Mouse (Mus musculus) urinary bladder, postnatal 4 days (tissue): ENCODE measurements around the gene Spata13.

ENCODE experiments used
- DNase-seq, 2 experiments: peaks; one replicate each; pipeline ENCODE4 v3.0.0; 2021 to 2022; ENCODE audit warnings: low spot score in 2 of 2

The Spata13 gene

DNA sequence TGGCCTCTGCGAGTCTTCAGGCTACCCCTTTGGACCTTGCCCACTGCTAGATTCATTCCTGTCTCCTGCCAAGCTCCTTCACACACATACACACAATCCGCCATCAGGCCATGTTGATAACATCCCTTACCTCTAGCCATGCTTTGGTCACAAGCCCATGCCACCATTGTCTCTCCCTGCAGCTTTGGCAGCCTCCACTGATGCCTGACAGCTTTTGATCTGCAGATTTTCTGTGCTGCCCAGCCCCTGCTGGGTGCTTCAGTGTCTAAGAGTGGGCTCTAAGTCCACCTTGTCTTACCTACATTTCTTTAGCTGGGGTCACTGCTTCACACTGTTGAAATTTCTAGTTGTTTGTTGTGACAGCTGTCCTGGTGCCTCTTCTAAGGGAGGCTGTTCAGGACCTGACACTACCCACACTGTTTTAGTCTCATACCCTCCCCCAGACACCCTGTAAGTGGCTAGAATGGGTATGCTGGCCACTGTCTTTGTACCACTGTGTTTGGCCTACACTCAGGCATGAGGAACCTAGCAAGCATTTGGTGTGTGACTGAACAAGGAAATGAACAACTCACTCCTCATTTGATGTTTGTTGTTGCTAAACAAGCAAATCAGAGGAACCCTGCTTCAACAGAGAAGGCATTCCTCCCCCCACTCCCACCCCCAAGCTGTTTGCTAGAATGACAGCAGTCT is 43.0 kb downstream of the Spata13 start:
- DNase-seq, result no peak

DNA sequence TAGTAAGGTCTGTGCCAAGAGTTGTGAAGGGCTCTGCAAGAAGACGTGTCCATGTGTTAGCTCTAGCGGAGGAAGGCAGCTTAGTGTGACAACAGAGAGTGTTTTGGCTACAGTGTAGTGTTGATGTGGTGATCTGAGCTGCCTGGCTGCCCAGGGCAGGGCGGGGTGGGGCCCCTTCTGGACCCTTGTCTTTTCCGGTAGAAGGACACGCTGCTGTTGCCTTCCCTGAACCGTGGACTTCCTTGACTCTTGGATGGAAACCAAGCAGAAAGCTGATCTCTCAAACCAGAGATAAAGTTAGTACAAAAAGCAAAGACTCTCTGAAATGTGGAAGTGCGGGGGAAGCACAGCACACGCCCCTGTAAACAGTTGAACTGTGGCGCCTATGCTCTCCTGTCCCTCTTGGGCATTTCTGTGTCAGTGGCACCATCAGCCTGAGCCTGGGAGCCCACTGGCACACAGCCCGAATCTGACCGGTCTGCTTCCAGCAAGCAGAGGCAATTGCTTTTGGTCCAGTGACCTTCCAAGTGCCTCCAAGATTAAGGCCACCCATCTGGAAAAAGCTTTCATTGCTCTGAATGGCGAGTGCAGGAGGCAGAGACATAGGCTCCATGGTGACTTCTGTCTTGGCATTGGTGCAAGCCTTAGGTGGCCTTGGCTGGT is 48.7 kb downstream of the Spata13 start:
- DNase-seq, result peak in 1 of 2 experiments; percentile 56

DNA sequence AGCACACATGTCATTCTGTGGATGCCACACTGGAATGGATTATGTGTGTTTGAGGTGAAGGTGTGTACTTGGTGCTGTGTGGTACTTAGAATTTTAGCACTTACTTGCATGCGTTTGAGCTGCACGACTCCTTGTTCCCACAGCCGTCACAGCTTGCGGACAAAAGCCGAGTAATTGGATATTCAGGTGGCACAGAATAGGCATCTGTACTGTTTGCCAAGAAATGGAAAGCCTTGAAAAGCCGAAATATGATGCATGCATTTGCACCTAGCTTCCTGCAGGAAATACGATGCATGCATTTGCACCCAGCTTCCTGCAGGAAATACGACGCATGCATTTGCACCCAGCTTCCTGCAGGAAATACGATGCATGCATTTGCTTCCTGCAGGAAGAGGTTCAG is 50.2 kb downstream of the Spata13 start:
- DNase-seq, result no peak

DNA sequence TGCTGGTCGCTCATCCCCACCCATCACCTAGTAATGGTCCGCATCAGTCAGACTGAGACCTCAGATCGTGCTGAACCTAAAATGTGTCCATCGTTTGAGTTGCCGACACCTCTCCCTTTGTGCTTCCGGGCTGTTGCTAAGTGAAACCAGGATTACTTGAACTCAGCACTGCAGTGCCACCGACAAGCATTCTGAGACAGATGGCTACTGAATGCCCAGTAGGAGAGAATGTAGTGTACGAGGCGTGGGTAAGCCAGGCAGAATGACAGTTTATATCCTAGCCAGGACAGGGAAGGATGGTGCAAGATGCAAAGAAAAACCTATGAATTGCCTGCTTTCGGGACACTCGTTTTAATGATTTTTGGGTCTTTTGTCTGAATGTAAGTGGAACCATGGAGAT is 52.9 kb downstream of the Spata13 start:
- DNase-seq, result no peak

DNA sequence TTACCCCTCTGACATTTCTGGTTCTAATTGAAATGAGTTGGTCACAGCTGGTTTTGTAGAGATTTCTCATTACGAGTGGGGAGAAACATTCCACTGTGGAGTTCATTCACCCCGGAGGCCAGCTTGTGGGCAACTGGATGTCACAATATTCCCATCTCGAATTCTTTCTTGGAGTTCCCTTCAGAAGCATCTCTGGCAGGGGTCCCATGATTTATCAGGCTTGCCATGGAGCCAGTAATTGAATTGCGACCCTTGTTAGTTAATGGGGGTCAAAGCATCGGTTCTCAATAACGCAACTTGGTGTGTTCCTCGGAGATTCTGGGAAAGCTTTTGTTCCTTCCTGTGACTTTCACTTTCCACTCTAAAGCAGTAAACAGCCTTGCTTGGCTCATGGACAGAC is 53.4 kb downstream of the Spata13 start:
- no peak for DNase-seq

DNA sequence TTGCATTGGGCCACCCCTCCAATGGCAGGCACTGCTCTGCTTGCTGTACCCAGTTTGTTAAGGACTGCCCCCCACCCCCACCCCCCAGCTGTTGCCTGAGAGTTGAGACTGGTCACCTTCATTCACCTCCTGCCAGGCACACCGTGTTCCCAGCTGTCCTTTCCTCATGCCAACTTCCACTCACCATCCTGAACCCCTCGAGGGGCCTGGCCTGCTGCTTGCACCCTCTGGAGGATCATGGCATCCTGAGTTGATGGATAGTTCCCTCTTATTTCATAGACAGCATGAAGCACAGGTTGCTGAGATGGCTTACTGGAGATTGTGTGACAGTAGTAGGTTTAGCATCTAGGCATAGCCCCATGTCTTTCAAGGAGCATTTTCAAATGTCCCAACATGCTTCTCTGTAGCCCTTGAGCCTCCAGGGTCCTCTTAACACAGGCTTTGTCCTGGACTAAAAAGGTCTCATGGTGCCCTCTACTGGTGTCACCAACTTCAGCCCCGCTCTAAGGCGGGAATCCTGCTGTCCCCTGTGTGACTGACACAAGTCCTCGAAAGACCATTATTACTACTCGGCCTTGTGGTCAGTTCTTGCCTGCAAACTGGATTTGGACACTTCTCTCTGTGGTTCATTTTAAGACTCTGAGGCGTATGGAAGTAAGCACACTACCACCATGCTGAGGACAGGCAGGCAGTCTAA is 54.9 kb downstream of the Spata13 start:
- DNase-seq, result no peak

DNA sequence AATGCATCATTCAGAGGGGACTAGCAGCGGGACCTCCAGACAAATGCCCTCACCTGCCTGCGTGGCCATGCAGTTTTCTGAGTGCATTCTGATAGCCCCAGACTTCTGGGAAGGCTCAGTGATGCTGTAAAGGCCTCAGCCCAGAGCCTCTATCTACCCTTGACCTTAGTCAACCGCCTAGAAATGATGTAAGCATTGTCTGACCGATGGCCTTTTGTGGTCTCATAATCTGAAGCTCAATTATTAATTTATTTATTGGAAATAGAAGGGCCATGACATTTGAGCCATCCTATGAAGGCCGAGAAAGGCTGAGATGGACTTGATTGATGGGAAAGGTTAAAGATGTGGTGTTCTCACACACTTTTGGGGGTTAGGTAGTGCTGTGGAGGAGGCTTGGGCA is 56.0 kb downstream of the Spata13 start:
- no peak for DNase-seq

DNA sequence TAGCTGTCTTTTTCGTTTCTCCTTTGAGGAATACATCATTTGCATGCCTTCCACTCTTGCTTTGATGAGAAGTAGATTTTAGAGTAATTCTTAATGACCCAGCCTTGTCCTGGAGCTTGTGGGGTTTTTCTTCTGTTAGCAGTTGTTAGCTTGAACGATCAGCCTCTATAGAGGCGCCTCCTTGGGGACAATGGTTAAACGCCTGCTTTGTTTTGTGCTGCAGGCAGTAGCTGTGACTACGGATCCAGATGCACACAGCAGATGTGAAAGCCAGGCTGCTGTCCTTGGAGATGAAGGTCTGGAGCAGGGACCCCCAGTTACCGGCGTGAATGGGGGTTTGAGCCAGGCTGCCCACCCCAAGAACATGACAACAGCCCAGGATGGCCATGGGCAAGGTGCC is 56.8 kb downstream of the Spata13 start:
- no peak for DNase-seq

DNA sequence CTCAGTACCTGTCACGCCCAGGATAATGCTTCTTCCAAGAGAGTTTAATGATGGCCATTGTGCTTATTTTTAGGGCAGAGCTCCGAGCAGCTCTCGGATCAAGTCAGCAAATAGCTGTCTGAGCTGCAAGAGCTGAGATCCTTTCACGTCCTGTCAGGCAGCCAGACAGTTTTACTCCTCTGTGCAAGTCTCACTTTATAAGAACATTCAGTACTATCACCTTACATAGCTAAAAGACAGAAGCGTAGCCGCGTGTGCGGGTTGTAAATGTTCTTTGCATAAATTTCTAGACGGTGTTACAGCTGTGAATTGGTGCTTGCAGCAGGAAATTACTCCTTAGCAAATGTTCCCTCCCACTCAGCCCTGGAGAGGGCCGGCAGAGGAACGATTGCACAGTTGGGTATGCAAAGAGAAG is 59.3 kb downstream of the Spata13 start:
- DNase-seq, result no peak

DNA sequence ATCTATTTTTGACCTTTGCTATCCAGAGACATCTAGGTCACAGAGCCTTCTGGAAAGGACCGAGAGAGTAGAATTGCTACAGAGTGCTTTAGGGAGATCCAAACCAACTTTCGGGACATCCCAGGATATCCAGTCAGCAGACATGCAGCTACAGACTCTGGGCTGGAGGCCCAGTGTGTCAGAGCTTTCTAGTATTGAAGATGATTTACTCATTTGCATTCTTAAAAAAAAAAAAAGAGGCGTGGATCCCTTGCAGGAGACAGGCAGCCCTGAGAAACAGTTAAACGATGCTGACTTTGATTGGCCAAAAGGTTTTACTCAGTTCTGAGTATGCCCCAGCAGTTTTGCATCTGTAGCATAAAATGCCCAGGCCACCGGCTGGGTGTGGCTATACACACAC is 59.9 kb downstream of the Spata13 start:
- DNase-seq, result no peak

DNA sequence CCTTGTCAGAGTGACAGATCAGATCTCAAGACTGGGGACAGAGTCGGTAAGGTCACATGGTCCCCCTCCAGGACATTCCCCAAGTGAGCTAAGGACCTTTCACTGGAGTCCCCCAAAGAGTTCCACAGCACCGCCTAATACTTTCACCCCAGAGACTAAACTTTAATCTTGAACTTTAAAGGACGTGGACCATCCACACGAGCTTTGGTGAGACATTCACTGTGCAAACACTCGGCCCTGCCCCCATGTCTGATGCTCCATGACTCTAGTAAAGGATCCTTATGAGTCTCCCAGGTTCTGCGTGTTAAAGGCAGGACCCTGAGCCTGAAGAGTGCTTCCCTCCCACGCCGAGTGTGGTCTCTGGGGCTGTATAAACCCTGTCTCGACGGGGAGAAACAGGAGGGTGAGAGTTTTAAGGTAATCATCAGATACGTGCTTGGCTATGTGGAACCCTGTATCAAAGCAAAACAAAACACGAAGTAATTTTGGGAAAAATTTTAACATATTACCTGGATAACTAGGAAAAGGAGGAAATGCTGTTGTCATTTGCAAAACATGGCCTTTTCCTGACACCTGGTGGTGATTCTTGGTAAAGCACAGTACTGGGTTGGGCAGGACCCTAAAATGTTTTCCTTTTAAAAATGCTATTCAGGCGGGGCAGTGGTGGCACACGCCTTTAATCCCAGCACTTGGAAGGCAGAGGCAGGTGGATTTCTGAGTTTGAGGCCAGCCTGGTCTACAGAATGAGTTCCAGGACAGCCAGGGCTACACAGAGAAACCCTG is 60.6 kb downstream of the Spata13 start:
- peak in 1 of 2 experiments; percentile 46 for DNase-seq

DNA sequence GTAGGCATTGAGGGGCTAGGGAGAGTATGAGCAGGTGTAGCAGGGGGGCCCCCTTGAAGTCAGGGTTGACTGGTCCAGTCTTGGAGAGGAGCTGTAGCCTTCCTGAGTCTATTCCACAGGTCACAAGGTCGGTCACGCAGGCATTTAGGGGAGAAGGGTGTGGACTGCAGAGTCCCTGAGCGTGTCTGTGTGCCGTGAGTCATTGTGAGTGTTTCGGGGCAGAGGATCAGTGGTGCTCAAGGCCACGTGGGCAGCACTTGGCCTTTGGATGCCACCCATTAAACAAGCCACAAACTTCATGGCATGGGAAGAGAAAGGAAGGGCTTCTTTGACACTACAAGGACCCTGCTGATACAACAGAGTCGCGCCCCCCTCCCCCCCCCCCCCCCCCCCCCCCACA is 63.5 kb downstream of the Spata13 start:
- DNase-seq, result no peak

DNA sequence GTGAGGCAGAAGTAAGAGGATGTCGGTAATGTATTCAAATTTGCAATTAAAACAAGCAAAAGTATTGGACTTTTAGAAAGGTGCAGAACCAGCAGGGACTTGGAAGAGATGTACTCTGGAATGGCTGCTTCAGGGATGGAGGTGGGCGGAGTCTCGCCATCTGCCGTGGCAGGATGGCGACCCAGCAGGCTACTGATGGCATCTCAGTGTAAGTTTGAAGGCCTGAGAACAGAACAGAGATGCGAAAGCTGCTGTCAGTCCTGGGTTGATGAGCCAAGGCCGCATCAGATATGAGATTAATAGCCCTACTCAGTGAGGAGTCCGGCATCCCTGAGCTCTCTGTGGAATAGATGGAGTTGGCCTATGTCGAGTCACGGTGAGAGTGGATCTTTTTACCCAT is 65.2 kb downstream of the Spata13 start:
- no peak for DNase-seq

DNA sequence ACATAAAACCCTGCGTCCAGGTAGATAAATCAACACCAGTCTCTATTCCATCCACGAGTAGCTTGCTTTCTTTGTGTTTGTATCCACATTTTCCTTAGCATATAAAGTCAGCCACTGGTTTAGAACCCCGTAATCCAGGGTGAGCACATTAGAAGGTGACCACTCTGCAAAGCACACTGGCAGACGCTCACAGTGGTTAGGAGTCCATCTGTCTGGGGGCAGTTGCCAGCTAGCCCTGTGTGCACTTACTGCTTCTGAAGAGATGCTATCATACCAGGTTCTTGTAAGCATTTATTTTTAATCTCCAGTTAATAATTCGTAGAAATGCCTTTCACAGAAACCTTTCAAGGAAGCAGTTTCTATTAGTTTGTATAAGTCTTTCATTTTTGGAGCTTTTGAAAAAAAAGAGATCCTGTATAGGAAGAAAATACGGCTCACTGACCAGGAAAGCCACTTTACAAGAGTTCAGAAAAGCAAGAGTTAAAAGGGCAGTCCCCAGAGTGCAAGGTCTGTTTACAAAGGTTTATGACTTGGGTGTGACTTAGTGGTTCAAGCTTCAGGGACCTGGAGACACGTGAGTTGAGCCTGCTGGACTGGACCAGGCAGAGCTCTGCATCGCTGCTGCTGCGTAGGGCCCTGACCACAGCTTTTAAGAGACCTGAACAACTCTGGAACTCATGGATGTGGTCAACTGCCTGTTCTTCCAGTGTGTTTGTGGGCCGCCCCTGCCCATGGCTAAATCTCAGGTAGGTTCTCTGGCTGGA is 68.8 kb downstream of the Spata13 start:
- no peak for DNase-seq

DNA sequence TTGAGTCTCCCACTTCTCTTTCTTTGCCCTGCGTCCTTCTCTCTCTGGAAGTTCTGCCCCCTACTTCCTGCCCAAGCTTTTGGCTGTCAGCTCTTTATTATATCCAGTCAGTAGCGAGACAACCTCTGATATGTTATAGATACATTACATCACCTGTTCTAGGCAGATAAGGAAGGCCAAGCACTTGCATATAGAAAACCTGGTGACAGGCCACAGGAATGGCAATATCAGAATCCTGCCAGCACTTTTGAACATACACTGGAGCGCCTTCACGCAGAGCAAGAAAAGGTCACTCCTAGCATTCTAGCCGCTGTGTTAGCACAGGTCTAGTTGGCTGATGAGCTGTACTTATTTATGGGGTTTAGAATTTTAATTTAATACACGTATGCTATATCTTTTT is 70.7 kb downstream of the Spata13 start:
- no peak for DNase-seq

DNA sequence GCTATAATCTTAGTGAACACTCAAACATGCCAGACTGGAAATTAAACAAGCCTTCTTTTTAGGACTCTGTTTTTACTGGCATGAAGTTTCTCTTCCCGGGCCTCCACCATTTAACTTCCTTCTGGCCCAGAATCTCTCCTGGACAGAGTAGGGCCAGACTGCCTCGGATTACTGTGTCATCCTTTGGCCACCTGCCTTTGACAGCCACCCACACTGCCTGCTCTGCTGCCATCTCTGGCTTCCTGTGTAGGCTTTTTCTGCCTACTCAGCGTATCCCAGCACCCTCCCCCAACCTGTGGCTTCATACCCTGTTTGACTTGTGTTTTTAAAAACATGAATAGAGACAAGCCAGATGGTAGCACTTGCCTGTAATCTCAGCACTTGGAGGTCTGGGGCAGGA is 71.2 kb downstream of the Spata13 start:
- no peak for DNase-seq

DNA sequence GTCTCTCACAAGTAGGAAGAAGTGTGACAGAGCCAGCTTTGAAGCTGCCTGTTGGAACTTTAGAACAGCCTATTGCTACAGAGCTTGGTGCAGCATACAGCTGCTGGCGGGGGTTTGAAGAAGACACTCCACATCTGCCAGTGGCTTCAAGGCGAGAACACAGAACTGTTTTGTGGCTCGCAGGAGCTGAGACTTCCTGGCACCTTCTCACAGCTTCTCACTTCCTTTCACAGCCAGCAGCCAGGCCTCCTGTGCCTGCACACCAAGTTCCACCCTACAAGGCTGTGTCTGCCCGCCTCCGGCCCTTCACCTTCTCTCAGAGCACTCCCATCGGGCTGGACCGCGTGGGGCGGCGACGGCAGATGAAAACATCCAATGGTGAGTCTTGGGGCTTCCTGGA is 75.4 kb downstream of the Spata13 start:
- DNase-seq, result no peak

DNA sequence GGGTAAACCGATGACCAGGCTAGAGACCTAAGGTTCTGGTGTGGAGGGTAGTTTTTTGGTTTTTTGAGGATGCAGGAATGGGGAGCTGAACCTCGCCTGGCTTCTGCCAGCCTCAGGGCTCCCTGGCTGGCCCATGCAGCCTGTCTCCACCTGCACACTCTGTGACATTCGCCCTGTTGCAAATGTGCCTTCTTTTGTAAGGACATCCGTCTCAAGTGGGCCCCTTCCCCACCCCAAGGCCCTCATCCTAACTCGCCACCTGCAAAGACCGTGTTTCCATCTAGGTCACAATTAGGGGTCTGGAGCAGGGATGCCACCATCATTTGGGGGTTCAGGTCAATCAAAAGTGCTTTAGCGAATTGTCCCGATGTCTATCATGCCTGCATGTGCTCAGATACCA is 75.9 kb downstream of the Spata13 start:
- DNase-seq, result no peak

DNA sequence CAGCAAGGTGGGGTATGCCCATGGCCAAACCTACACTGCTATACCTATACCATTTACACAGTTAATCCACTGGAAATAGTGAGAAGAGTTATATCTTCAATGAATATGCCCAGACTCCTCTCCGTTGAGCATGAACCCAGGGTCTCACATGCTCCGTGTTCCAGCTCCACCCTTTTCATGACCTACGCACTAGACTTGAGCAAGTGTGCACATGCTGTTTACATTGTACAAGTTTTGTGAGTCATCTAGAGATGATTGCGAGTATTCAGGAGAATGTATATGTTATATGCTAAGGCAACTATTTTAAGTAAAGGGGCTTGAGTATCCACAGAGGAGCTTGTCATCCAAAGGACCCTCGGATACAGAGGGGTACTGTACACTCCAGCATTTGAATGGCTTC is 77.4 kb downstream of the Spata13 start:
- DNase-seq, result no peak

DNA sequence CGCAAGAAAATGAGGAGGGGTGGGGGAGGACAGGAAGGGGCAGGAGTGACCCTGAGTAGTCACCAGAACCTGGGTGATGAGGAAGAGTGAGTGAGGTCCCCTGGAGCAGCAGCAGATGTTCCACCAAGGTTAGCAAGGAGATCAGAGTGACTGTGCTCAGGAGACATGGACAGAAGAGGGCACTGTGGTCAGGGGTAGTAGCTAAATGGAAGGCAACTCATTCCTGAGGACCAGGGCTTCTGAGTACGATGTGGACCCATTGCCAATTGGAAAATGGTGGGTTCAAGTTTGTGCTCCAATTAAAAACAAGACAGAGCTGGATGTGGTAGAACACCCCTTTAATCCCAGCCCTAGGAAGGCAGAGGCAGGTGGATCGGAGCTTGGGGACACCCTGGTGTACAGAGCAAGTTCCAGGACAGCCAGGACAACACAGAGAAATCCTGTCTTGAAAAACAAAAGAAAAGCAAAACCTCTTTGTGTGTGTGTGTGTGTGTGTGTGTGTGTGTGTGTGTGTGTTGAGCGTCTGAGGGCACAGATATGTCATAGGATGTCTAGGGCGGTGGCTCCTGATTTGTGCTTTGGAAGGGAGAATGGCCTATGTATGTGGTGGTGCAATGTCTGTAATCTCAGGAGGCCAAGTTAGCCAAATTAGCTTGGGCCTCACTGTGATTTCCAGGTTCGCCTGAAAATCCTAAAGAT is 77.9 kb downstream of the Spata13 start:
- DNase-seq, result no peak

DNA sequence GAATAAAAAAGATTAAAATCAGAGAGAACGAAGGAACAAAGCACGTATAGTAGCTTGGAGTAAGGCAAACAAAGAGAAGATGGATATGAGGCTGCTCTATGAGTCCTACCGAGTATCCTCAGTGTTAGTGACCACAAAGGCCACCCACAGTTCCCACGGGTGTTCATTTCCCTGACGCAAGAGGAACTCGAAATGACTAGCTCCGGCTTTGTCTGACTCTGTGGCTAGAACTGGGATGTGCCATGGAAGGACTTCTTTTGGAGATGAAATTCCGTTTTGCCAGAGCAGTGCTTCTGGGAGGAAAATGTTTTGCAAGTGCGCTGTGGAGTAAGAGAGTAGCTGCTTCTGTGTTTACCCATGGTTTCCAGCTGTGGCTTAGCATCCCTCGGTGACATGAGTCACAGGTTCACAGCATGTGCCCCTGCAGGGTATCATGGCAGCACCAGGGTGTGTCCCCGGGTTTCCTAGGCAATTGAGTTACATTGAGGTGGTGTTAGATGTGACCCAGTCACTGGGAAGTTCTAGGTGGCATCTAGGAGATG is 78.6 kb downstream of the Spata13 start:
- no peak for DNase-seq
